Mouse (Mus musculus) testis, postnatal 14 days (tissue): ENCODE measurements around the gene Vapb.

Source experiments
- DNase-seq: peaks from one replicate; pipeline ENCODE4 v3.0.0; 2021; ENCODE audit warnings: low spot score

The Vapb gene

DNA sequence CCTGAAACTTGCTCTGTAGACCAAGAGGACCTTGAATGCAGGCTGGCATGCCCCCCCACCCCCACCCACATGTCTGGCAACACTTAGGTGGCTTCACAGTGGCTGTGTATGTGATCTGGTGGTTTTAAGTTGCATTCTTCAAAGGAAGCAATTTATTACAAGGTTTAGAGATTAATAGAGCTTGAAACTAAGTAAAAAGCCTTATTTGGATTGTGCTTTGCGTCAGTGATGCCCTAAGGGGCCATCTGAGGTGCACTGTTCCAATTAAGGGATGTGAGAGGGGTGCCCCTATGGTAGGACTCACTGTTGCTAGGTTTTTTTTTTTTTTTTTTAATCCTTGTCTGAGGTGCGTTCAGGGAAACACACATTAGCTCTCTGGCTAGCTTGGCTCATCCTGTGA is 2.9 kb upstream of the Vapb start:
- DNase-seq, result no peak

DNA sequence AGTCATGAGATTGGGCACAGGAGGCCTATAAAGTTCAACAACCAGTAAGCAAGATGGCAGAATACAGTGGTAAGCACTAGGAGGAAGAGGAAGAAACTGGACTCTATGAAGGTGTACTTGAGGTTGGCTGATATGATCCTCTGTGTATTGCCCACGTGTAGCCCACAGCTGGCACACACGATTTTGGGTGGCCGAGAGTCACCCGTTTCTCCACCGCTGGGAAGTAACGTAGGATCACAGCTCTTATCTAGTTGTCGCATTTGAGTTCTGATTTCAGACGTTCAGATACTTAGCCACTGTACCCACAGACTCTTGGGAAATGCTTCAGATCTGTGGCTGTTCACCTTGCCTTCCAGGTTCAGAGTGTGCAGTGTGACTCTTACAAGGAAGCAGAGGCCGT is 921 bp downstream of the Vapb start:
- DNase-seq, result no peak

GRCm38 (mm10) chr2:173739107-173739506 is 1.8 kb downstream of the Vapb start:
- peak; percentile 27 for DNase-seq

DNA sequence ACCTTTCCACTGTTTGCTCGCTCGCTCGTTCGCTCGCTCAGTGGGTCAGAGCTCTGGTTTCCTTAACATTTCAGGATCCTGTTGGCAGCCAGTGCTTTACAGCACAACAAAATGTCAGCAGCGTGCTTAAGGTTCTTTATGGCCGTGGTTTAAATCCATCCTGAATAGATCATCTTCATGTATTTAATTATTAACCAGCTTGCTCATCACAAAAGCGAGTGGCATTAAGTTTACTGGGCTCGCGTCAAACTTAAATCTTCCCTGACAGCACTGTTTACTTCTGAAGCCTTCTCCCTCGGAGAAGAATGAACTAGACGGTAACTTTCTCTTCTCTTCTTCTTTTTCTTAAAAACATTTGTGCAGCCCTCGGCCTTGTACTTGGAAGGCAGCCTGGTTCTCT is 4.8 kb downstream of the Vapb start:
- DNase-seq, result no peak

- no peak for DNase-seq
Measured at GRCm38 (mm10) chr2:173742744-173743143, 5.4 kb downstream of the Vapb start.

DNA sequence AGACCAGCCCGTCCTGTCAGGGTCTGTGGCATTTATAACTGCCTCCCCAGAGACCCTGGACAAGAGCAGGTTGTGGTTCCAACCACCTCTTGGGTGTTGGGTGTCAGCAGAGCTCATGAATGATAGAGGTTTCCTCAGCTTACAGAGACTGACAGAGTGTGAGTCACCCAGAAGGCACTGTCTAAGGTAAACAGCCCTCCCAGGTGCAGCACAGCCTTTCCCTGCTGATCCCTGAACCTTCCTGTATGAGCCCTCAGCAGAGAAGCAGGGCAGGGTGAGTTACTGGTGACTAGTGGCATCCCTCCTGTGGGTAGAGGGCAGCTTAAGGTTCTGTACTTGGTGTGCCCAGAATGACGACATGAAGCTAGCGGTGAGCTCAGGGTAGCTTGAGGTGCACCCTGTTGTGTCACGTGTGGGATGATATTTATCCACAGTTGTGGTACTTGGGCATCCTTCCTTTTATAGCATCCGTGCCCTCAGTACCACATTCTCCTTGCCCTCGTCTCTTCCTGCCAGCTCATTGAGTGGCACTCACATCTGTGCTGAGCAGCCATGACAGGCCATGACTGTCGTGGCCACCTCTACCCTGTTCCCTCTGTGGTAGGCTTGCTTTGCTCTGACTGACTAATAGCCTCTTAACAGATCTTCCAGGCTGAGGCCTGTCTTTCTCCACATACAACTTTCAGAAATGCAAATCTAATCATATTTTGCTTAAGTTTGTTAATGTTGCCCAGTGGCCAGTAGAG is 6.9 kb downstream of the Vapb start:
- no peak for DNase-seq

GRCm38 (mm10) chr2:173748961-173749659 is 11.8 kb downstream of the Vapb start:
- DNase-seq, result no peak

- DNase-seq, result no peak
Measured at GRCm38 (mm10) chr2:173755433-173756144, 18.3 kb downstream of the Vapb start.

DNA sequence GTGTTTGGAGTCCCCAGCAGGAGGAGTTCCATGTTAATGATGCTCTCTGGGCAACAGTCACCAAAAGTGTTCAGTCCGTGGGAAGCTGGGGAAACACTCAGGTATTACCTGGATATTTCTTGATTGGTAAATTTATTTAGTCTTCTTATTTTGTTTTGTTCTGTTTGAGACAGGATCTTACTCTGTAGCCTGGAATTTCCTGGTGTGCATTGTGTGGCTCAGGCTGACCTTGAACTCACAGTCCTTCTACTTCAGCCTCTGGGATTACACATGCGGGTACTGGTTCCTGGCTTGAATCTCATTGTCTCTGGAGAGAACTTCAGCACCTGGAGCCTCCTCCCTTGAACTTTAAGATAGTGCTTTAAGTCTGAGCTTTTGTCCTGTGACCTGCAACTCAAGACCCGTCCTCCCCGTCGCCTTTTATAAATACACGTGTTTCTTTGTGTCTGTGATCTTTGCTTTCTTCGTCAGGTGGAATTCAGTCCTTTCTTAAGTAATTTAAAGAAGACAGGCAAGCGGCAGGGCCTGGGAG is 20.4 kb downstream of the Vapb start:
- no peak for DNase-seq

DNA sequence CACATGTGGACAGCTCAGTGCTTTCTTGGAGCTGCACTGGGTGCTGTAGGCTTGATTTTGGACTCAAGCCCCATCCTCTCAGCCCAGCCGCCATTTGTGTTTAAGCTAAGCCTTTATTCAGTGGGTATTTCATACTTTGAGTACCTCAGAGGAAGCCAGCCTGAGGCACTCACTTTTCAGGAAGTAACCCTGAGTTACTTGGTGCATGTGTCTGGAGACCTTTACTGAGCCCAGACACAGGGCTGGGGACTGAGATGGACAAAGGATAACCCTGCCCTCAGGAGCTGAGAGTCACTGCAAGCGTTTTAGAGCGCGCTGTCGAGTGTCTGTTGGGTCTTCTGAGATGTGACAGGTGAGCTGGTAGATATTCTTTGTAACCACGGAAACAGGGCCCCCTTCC is 23.3 kb downstream of the Vapb start:
- no peak for DNase-seq

- DNase-seq, result no peak
Measured at GRCm38 (mm10) chr2:173764629-173765028, 27.3 kb downstream of the Vapb start.

DNA sequence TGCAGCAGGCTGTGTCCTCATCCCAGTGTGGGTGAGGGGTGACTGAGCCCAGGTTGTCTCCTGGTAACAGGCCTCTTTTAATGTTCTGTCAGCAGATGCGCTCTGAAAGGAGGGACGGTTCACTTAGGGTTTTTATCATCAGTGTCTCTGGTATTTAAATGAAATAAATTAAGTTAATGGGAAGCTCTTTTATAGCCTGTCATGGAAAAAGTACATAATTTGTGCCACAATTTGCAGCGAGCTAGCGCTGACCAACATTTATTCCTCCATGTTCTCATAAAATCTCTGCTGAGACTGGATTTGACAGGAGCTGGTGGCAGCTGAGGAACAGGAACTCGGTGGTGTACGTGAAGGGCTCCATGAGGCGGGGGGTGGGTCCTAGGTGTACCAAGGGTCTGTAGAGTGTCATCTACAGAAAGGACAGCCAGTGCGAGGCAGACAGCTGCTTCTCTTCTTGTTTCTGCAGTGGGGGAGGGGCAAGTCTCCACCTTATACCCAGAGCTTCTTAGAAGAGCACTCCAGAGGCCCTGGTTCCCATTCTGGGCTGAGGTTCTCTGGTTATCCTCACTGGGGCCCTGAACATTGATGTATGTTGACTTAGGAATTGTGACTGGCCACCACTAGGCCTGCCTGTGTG is 30.8 kb downstream of the Vapb start:
- DNase-seq, result no peak

DNA sequence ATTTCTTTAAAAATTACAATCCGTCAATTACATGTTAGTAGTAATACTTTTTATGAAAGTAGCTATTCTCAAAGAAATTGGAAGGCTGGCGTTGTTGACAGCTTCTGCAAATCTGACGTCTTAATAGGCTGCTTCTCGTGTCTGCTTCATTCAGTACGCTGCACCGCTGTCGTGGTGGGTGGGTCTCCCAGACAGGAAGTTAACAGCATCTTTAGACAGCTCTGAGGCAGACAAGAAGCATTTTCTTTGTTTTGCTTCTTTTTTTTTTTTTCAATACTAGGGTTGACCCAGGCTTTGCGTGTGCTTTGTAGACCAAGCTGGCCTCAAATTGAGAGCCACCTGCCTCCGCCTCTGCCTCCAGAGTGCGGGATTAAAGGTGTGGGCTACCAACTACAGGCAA is 31.9 kb downstream of the Vapb start:
- DNase-seq, result no peak

- DNase-seq, result no peak
Measured at GRCm38 (mm10) chr2:173770620-173771019, 33.3 kb downstream of the Vapb start.

- no peak for DNase-seq
Measured at GRCm38 (mm10) chr2:173771706-173772105, 34.4 kb downstream of the Vapb start.

DNA sequence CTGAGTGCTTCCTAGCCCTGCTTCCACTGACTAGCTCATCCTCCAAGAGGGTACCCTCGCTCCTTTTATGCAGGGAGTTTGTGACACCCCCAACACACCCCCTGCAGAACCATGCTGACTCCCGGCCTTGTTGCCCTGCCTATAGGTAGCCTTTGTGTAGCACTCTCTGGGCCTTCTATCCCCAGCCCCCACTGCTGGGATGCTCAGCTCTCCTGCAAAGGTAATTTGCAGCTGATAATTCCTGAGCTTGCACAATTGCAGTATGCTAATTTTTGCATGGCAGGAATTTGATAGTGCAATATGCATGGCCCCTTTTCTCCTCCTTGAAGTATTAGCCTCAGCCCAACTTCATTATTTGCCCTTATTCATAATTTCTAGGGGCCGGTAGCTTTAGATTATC is 38.2 kb downstream of the Vapb start:
- no peak for DNase-seq

- DNase-seq, result no peak
Measured at GRCm38 (mm10) chr2:173776108-173776507, 38.8 kb downstream of the Vapb start.

DNA sequence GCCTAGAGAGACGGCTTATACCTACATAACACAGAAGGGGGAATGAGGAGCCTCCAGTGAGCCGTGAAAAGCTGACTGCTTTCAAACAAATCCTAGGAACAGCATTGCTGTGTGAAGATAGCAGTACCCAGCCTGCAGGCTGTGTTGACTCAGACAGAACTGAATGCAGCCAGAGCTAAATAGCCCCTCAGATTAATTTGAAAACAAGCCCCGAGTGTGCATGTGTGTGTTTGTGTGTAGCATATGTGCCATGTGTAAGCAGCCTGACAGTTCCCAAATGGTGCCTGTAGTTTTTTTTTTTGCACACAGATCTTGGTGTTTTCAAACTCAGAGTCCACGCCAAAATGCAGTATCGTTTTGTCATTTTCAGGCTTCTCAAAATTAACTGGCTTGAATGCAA is 43.6 kb downstream of the Vapb start:
- DNase-seq, result no peak

GRCm38 (mm10) chr2:173784366-173784765 is 47.1 kb downstream of the Vapb start:
- DNase-seq, result no peak

DNA sequence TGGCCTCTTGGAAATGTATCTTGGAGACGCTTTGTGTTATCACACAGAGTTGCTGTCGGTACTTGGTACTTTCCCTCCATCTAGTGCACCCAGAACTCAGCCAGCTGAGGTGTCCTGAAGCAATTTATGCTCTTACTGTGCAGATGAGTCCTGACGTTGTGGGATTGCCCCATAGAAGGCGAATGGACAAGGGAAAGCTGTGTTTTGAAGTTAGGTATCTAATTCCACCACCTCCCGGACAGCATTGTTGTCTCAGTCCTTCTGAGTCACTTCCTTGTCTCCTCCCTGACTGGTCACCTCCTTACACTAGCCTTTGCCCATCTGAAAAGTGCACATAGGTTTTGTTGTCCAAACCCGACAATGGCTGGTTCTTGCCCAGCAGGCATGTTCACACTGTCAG is 47.6 kb downstream of the Vapb start:
- no peak for DNase-seq

DNA sequence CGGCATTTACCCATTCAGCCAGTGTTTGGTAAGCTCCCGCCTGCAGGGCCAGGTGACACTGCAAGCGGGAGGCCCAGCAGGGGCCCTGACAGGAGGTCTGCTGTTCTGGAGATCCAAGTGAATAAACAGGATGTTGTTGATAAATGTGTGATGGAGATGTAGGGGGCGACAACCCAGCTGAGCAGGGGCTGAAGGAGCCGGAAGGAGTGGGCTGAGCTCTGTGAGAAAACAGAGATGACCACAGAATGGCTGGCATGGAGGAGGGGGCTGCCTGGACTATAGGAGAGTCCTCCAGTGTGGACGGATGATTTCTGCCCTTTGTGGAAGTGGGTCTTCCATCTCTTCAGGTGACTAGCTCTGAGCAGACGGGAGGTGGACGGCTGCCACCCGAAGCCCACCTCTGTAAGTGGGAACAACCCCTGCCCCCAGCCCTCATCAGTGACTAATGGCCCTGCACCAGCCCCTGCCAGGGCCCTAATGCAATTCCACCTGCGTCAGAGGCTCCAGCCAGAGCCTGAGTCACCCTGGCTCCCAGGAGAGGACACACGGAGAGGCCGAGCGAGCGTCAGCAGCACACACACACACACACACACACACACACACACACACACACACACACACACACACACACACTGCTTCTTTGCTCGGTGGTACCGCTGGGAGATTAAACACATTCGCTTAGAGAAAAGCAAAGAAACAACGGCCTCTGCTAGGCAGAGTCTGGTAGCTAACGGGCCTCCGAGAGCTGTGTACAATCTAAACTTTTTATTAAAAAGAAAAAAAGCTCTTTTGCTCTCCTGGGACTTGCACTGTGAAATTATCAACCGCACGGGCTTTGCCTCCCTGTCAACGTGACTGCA is 52.9 kb downstream of the Vapb start:
- no peak for DNase-seq
